Mouse (Mus musculus): ENCODE results near the gene 4930486L24Rik. TPM values are rescaled to one million over a fixed set of nuclear protein-coding genes. Genes with fewer than 3 reads are reported as not detected.

4930486L24Rik gene
- total and polyA plus RNA-seq, 3 experiments: not detected

DNA sequence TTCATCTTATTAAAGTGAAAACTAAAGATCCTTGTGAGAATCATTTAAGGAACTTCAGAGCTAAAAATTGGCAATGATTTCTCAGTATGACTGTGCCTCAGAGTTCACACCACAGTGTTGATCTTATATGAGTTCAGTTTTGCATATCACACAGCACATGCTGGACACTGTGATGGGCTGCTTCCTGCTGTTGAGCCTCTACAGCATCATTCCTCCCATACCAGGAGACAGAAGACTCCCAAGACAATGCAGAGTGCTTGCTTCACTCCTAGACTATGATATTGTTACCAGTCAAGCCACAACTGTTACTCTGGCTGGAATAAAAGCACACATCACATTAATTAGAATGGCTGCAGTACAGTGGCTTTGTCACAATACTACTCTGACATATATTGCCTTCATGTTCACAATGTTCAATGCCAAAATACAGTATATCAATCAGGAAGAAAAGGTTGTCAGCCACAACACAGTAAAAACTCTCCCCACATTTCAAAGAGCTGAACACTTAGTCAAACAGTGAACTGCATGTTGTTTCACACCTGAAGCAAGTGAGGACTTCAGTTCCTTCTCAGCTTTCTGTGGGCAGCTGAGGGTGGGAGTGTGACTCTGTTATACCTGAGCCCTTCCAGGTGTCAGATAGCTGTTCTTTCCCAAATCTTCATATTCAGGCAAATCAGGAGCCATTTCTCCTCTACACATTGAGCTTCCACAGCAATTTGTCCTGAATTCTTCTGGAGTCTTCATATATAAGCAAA is 31.3 kb upstream of the 4930486L24Rik start:
- no peaks in the 10 kb centered on the region for H3K36me3 ChIP-seq (ENCODE audit: control insufficient read depth in 1 of 2, insufficient read depth in 2 of 2, low read length in 2 of 2)
- H3K9me3 ChIP-seq (replicated peaks; ENCODE audit: insufficient read depth, low read length): no peaks in the 10 kb centered on the region
- H3K4me3 ChIP-seq (ENCODE audit: control insufficient read depth in 1 of 2, insufficient read depth in 1 of 2, low read depth in 2 of 2, low read length in 2 of 2): no peak overlapping the region
- TF ChIP-seq TBP (IDR thresholded peaks at IDR 0.05; ENCODE audit: low read depth, low read length) (no peak), KAT2A (conservative IDR thresholded peaks at IDR 0.05; ENCODE audit: low read depth, low read length) (no peak), NRF1 (IDR thresholded peaks at IDR 0.05; ENCODE audit: insufficient read depth, low read depth, low read length, poor library complexity, severe bottlenecking) (no peak), CTCF (IDR thresholded peaks at IDR 0.05 in 2 of 3, conservative IDR thresholded peaks at IDR 0.05 in 1 of 3; ENCODE audit: control insufficient read depth in 1 of 3, insufficient read depth in 1 of 3, low read depth in 2 of 3, low read length in 3 of 3, poor library complexity in 1 of 3, severe bottlenecking in 1 of 3) (no peak), GABPA (IDR thresholded peaks at IDR 0.05; ENCODE audit: low read depth, low read length) (no peak), MYC (IDR thresholded peaks at IDR 0.05; ENCODE audit: low read depth, low read length) (no peak), BHLHE40 (IDR thresholded peaks at IDR 0.05; ENCODE audit: borderline replicate concordance, low read depth, low read length) (no peak), RCOR1 (IDR thresholded peaks at IDR 0.05; ENCODE audit: low read depth, low read length) (no peak), GATA1 (IDR thresholded peaks at IDR 0.05; ENCODE audit: low read depth, low read length) (no peak), HCFC1 (IDR thresholded peaks at IDR 0.05; ENCODE audit: low read depth, low read length) (no peak), JUND (IDR thresholded peaks at IDR 0.05; ENCODE audit: low read depth, low read length) (no peak), USF1 (IDR thresholded peaks at IDR 0.05; ENCODE audit: low read depth, low read length) (no peak), TAL1 (IDR thresholded peaks at IDR 0.05; ENCODE audit: low read length) (no peak), POLR2A (IDR thresholded peaks at IDR 0.05; ENCODE audit: control insufficient read depth in 1 of 2, insufficient read depth in 1 of 2, low read depth in 1 of 2, low read length in 2 of 2, poor library complexity in 1 of 2) (no peak), NELFE (IDR thresholded peaks at IDR 0.05; ENCODE audit: low read depth, low read length) (no peak), E2F4 (IDR thresholded peaks at IDR 0.05; ENCODE audit: borderline replicate concordance, low read depth, low read length) (no peak), MAX (IDR thresholded peaks at IDR 0.05; ENCODE audit: low read length) (no peak), ELF1 (IDR thresholded peaks at IDR 0.05; ENCODE audit: low read depth, low read length) (no peak), SIN3A (IDR thresholded peaks at IDR 0.05; ENCODE audit: low read length) (no peak), TCF12 (IDR thresholded peaks at IDR 0.05; ENCODE audit: low read depth, low read length) (no peak)
- H3K4me1 ChIP-seq (ENCODE audit: control insufficient read depth in 1 of 2, insufficient read depth in 2 of 2, low read length in 2 of 2): no peaks in the 10 kb centered on the region
- H3K79me2 ChIP-seq (ENCODE audit: control insufficient read depth, insufficient read depth, low read length, poor library complexity): no peaks in the 10 kb centered on the region
- no peak overlapping the region for H3K9ac ChIP-seq (ENCODE audit: control insufficient read depth, low read depth, low read length, poor library complexity, severe bottlenecking)
- H3K27me3 ChIP-seq (ENCODE audit: control insufficient read depth in 1 of 2, insufficient read depth in 2 of 2, low read length in 2 of 2): no peaks in the 10 kb centered on the region
- DNase-seq (ENCODE audit: low read depth, low spot score): no peak
- no peak overlapping the region for H3K27ac ChIP-seq (ENCODE audit: control insufficient read depth, low read depth, low read length)

DNA sequence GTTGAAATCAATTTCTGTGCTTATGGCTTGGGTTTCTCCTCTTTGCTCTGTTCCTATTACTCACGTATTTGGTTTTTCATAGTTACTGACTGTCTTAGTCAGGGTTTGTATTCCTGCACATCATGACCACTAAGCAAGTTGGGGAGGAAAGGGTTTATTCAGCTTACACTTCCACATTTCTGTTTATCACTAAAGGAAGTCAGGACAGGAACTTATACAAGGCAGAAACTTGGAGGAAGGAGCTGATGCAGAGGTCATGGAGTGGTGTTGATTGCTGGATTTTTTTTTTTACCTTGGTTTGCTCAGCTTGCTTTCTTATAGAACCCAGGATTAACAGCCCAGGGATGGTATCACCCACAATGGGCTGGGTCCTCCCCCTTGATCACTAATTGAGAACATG is 28.0 kb upstream of the 4930486L24Rik start:
- H3K4me3 ChIP-seq (ENCODE audit: control insufficient read depth in 1 of 2, insufficient read depth in 1 of 2, low read depth in 2 of 2, low read length in 2 of 2): no peak overlapping the region

More for the DNA sequence above, 28.0 kb upstream of the 4930486L24Rik start:
- H3K79me2 ChIP-seq (ENCODE audit: control insufficient read depth, insufficient read depth, low read length, poor library complexity): no peaks in the 10 kb centered on the region
- H3K9me3 ChIP-seq (replicated peaks; ENCODE audit: insufficient read depth, low read length): no peaks in the 10 kb centered on the region
- no peaks in the 10 kb centered on the region for H3K36me3 ChIP-seq (ENCODE audit: control insufficient read depth in 1 of 2, insufficient read depth in 2 of 2, low read length in 2 of 2)
- TF ChIP-seq ETS1 (IDR thresholded peaks at IDR 0.05; ENCODE audit: low read depth, low read length): no peak
- TF ChIP-seq KAT2A (conservative IDR thresholded peaks at IDR 0.05; ENCODE audit: low read depth, low read length): no peak
- no peak for TF ChIP-seq TBP (IDR thresholded peaks at IDR 0.05; ENCODE audit: low read depth, low read length)
- TF ChIP-seq MYB (IDR thresholded peaks at IDR 0.05; ENCODE audit: low read depth, low read length): no peak
- no peak for TF ChIP-seq POLR2A (IDR thresholded peaks at IDR 0.05; ENCODE audit: control insufficient read depth in 1 of 2, insufficient read depth in 1 of 2, low read depth in 1 of 2, low read length in 2 of 2, poor library complexity in 1 of 2)
- no peak for TF ChIP-seq RCOR1 (IDR thresholded peaks at IDR 0.05; ENCODE audit: low read depth, low read length)
- no peak for TF ChIP-seq USF2 (IDR thresholded peaks at IDR 0.05; ENCODE audit: borderline replicate concordance in 1 of 2, insufficient read depth in 1 of 2, low read depth in 1 of 2, low read length in 2 of 2)
- TF ChIP-seq ZNF384 (IDR thresholded peaks at IDR 0.05; ENCODE audit: low read depth, low read length): no peak
- TF ChIP-seq MEF2A (IDR thresholded peaks at IDR 0.05; ENCODE audit: extremely low read depth, insufficient replicate concordance, low read depth, low read length, poor library complexity, severe bottlenecking): no peak
- TF ChIP-seq ELF1 (IDR thresholded peaks at IDR 0.05; ENCODE audit: low read depth, low read length): no peak
- TF ChIP-seq CHD1 (IDR thresholded peaks at IDR 0.05; ENCODE audit: low read depth, low read length): no peak
- no peak for TF ChIP-seq POLR2AphosphoS5 (IDR thresholded peaks at IDR 0.05; ENCODE audit: borderline replicate concordance, low read depth, low read length)
- TF ChIP-seq NRF1 (IDR thresholded peaks at IDR 0.05; ENCODE audit: insufficient read depth, low read depth, low read length, poor library complexity, severe bottlenecking): no peak
- H3K27ac ChIP-seq (ENCODE audit: control insufficient read depth, low read depth, low read length): no peak overlapping the region
- DNase-seq (ENCODE audit: low read depth, low spot score): no peak
- no peaks in the 10 kb centered on the region for H3K4me1 ChIP-seq (ENCODE audit: control insufficient read depth in 1 of 2, insufficient read depth in 2 of 2, low read length in 2 of 2)
- H3K27me3 ChIP-seq (ENCODE audit: control insufficient read depth in 1 of 2, insufficient read depth in 2 of 2, low read length in 2 of 2): no peaks in the 10 kb centered on the region
- no peak overlapping the region for H3K9ac ChIP-seq (ENCODE audit: control insufficient read depth, low read depth, low read length, poor library complexity, severe bottlenecking)
